Mouse (Mus musculus) erythroblast, embryonic 14.5 days (primary cell): ENCODE results near the gene Prkg1.

Experiments used
- GATA1 ChIP-seq: IDR thresholded peaks from 2 replicates; pipeline ENCODE4 v1.6.1; 2012; ENCODE audit warnings: low read length, inconsistent platforms, mixed read lengths
- TAL1 ChIP-seq: IDR thresholded peaks from 3 replicates; pipeline ENCODE4 v1.6.1; 2012; ENCODE audit warnings: low read length, inconsistent platforms, mixed read lengths

DNA sequence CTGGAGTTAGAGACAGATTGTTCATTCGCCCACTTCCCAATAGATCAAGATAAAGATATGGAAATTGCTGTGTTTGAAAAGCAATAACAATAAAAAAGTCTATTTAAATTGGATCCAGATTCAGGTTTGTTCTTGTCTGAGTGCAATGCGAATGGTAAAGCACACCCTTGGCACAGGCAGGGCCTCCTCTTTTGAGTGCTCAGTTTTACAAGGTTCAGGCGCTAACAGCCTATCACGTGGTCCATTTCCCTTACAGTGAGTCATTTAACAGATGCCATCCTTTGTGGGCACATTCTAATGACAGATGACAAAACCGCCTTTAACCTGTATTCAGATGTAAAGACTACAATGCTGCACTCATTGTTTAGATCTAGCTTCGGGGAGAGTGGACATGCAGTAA is 949.2 kb downstream of the Prkg1 start:
- no peak for TF ChIP-seq GATA1
- TF ChIP-seq TAL1: no peak
